Mouse (Mus musculus) heart, embryonic 13.5 days (tissue): ENCODE results near the gene Cables2. TPM values are rescaled to one million over a fixed set of nuclear protein-coding genes. Genes with fewer than 3 reads are reported as not detected.

Experiments
- ATAC-seq: fragments of 200-750 bp; cut with Nextera tagmentation; 2 replicates; pipeline ENCODE4 v1.8.0; 2017; ENCODE audit warnings: moderate TSS enrichment; ENCODE audit not compliant: insufficient number of reproducible peaks, low FRiP score, low TSS enrichment; ENCODE audit errors: extremely low read depth
- H3K27ac ChIP-seq: fragments of 300-500 bp; sonication (generic); replicated peaks from 2 replicates; pipeline ENCODE4 v1.5.1; 2015; ENCODE audit warnings: moderate library complexity, mild to moderate bottlenecking, inconsistent platforms
- H3K27me3 ChIP-seq: fragments of 300-500 bp; sonication (generic); replicated peaks from 2 replicates; pipeline ENCODE4 v1.6.1; 2015; ENCODE audit warnings: mild to moderate bottlenecking, inconsistent platforms
- H3K36me3 ChIP-seq: fragments of 300-500 bp; sonication (generic); 2 replicates; pipeline ENCODE4 v1.6.1; 2015; ENCODE audit warnings: mild to moderate bottlenecking, inconsistent platforms
- H3K4me1 ChIP-seq: fragments of 300-500 bp; sonication (generic); 2 replicates; pipeline ENCODE4 v1.6.1; 2015; ENCODE audit warnings: inconsistent platforms
- H3K4me2 ChIP-seq: fragments of 300-500 bp; sonication (generic); 2 replicates; pipeline ENCODE4 v1.6.1; 2015; ENCODE audit warnings: inconsistent platforms, mild to moderate bottlenecking, moderate library complexity
- H3K4me3 ChIP-seq: fragments of 300-500 bp; sonication (generic); 2 replicates; pipeline ENCODE4 v1.5.1; 2015; ENCODE audit warnings: moderate library complexity, mild to moderate bottlenecking, inconsistent platforms
- H3K9ac ChIP-seq: fragments of 300-500 bp; sonication (generic); 2 replicates; pipeline ENCODE4 v1.6.1; 2015; ENCODE audit warnings: inconsistent platforms, mild to moderate bottlenecking, moderate library complexity
- H3K9me3 ChIP-seq: fragments of 300-500 bp; sonication (generic); 2 replicates; pipeline ENCODE4 v1.6.1; 2016; ENCODE audit warnings: inconsistent platforms
- WGBS: fragments of 180-500 bp; shearing (Covaris S2); methylation state at CpG from one replicate; pipeline ENCODE4 v1.1.7; 2015; ENCODE audit warnings: mixed read lengths; 5-methylcytosine and 5-hydroxymethylcytosine counted together
- polyA plus RNA-seq: library from polyadenylated mRNA; unstranded; fragments of >200 nt; fragmentation: Nextera tagmentation; extraction: Ambion mirVana; gene quantifications from 2 replicates; pipeline ENCODE4 v1.2.1, GENCODE M21; 2015

The Cables2 gene
- 9.0 and 9.3 TPM in 2 replicates for polyA plus RNA-seq

GRCm38 (mm10) chr2:180273394-180274244, at the start of gene Cables2:
Gene Cables2 (minus strand): TSS chr2:180273496.
- ATAC-seq: peak; percentile 86
- no peaks in the 10 kb centered on the region for H3K9me3 ChIP-seq
- H3K9ac ChIP-seq: peak within 1 kb of the TSS; percentile 98
- peaks cover 24% of the 10 kb centered on the region for H3K36me3 ChIP-seq
- peak within 1 kb of the TSS; percentile 91 for H3K4me3 ChIP-seq
- H3K4me1 ChIP-seq: peaks cover 63% of the 10 kb centered on the region
- H3K27ac ChIP-seq: peak within 1 kb of the TSS; percentile 63
- H3K27me3 ChIP-seq: no peaks in the 10 kb centered on the region
- 6% methylated on average over 68 of the region's 68 CpGs for WGBS
- H3K4me2 ChIP-seq: peak within 1 kb of the TSS; percentile 97

- 6% methylated on average over 14 of the region's 14 CpGs for WGBS
- peaks cover 66% of the 10 kb centered on the region for H3K4me1 ChIP-seq
- no peaks in the 10 kb centered on the region for H3K9me3 ChIP-seq
- H3K4me2 ChIP-seq: peak overlapping the region; percentile 47
- H3K27ac ChIP-seq: peak overlapping the region; percentile 86
- H3K27me3 ChIP-seq: no peaks in the 10 kb centered on the region
- H3K4me3 ChIP-seq: no peak overlapping the region
- H3K36me3 ChIP-seq: peaks cover 39% of the 10 kb centered on the region
- peak; percentile 50 for ATAC-seq
- peak overlapping the region; percentile 33; the same call in 1 of the 2 replicates for H3K9ac ChIP-seq
Observed at GRCm38 (mm10) chr2:180322674-180323355, 49.5 kb upstream of the Cables2 start.

- H3K27me3 ChIP-seq: no peaks in the 10 kb centered on the region
- 69% methylated on average over 4 of the region's 4 CpGs for WGBS
- peaks cover 13% of the 10 kb centered on the region for H3K36me3 ChIP-seq
- H3K4me1 ChIP-seq: peaks cover 67% of the 10 kb centered on the region
- no peak overlapping the region for H3K9ac ChIP-seq
- H3K4me2 ChIP-seq: no peak overlapping the region
- no peak overlapping the region for H3K27ac ChIP-seq
- H3K9me3 ChIP-seq: no peaks in the 10 kb centered on the region
- ATAC-seq: no peak
- no peak overlapping the region for H3K4me3 ChIP-seq
Observed at GRCm38 (mm10) chr2:180320216-180320615, 46.9 kb upstream of the Cables2 start.

GRCm38 (mm10) chr2:180317591-180317990, 44.3 kb upstream of the Cables2 start:
- no peak overlapping the region for H3K4me3 ChIP-seq
- peak overlapping the region; percentile 61 for H3K27ac ChIP-seq
- no peak for ATAC-seq
- H3K27me3 ChIP-seq: no peaks in the 10 kb centered on the region
- peak overlapping the region; percentile 58 for H3K9ac ChIP-seq
- peaks cover 46% of the 10 kb centered on the region for H3K4me1 ChIP-seq
- no peaks in the 10 kb centered on the region for H3K9me3 ChIP-seq
- WGBS: 34% methylated on average over 7 of the region's 7 CpGs
- peak overlapping the region; percentile 20; the same call in 1 of the 2 replicates for H3K4me2 ChIP-seq
- H3K36me3 ChIP-seq: no peaks in the 10 kb centered on the region

GRCm38 (mm10) chr2:180314292-180314691, 41.0 kb upstream of the Cables2 start:
- H3K4me3 ChIP-seq: no peak overlapping the region
- 88% methylated on average over 2 of the region's 2 CpGs for WGBS
- no peaks in the 10 kb centered on the region for H3K9me3 ChIP-seq
- no peak overlapping the region for H3K27ac ChIP-seq
- peaks cover 38% of the 10 kb centered on the region for H3K4me1 ChIP-seq
- no peaks in the 10 kb centered on the region for H3K36me3 ChIP-seq
- ATAC-seq: no peak
- no peak overlapping the region for H3K9ac ChIP-seq
- no peaks in the 10 kb centered on the region for H3K27me3 ChIP-seq
- no peak overlapping the region for H3K4me2 ChIP-seq

- H3K4me2 ChIP-seq: no peak overlapping the region
- no peaks in the 10 kb centered on the region for H3K9me3 ChIP-seq
- no peak overlapping the region for H3K4me3 ChIP-seq
- no peak overlapping the region for H3K9ac ChIP-seq
- peaks cover 18% of the 10 kb centered on the region for H3K4me1 ChIP-seq
- H3K36me3 ChIP-seq: no peaks in the 10 kb centered on the region
- H3K27me3 ChIP-seq: no peaks in the 10 kb centered on the region
- ATAC-seq: no peak
- peak overlapping the region; percentile 55 for H3K27ac ChIP-seq
- WGBS: 34% methylated on average over 4 of the region's 4 CpGs
Observed at GRCm38 (mm10) chr2:180311147-180311546, 37.9 kb upstream of the Cables2 start.

- Histone ChIP-seq H3K4me3 (no peak overlapping the region), H3K27ac (no peak overlapping the region), H3K9ac (no peak overlapping the region), H3K36me3 (no peaks in the 10 kb centered on the region), H3K4me1 (peaks cover 18% of the 10 kb centered on the region), H3K9me3 (no peaks in the 10 kb centered on the region), H3K4me2 (no peak overlapping the region), H3K27me3 (no peaks in the 10 kb centered on the region)
- ATAC-seq: no peak
- WGBS: 35% methylated on average over 2 of the region's 2 CpGs
Observed at GRCm38 (mm10) chr2:180307680-180308079, 34.4 kb upstream of the Cables2 start.

- WGBS: 64% methylated on average over 8 of the region's 8 CpGs
- 0 out of 2 replicates have a peak overlapping the region, but pooled peaks have one; percentile 11 for H3K9ac ChIP-seq
- peaks cover 16% of the 10 kb centered on the region for H3K4me1 ChIP-seq
Observed at GRCm38 (mm10) chr2:180306423-180307168, 33.3 kb upstream of the Cables2 start.

GRCm38 (mm10) chr2:180306009-180306408, 32.7 kb upstream of the Cables2 start:
- no peak overlapping the region for H3K9ac ChIP-seq
- no peak for ATAC-seq
- no peaks in the 10 kb centered on the region for H3K27me3 ChIP-seq
- H3K4me2 ChIP-seq: no peak overlapping the region
- H3K36me3 ChIP-seq: no peaks in the 10 kb centered on the region
- 72% methylated on average over 2 of the region's 2 CpGs for WGBS
- H3K9me3 ChIP-seq: no peaks in the 10 kb centered on the region
- peaks cover 13% of the 10 kb centered on the region for H3K4me1 ChIP-seq
- no peak overlapping the region for H3K27ac ChIP-seq
- no peak overlapping the region for H3K4me3 ChIP-seq

More at GRCm38 (mm10) chr2:180306423-180307168, 33.3 kb upstream of the Cables2 start:
- Histone ChIP-seq H3K27me3 (no peaks in the 10 kb centered on the region), H3K27ac (no peak overlapping the region), H3K4me3 (no peak overlapping the region), H3K9me3 (no peaks in the 10 kb centered on the region), H3K4me2 (no peak overlapping the region), H3K36me3 (no peaks in the 10 kb centered on the region)
- no peak for ATAC-seq

- no peaks in the 10 kb centered on the region for H3K36me3 ChIP-seq
- no peak overlapping the region for H3K9ac ChIP-seq
- no peaks in the 10 kb centered on the region for H3K9me3 ChIP-seq
- H3K27me3 ChIP-seq: no peaks in the 10 kb centered on the region
- H3K4me3 ChIP-seq: no peak overlapping the region
- no peak for ATAC-seq
- peaks cover 13% of the 10 kb centered on the region for H3K4me1 ChIP-seq
- H3K27ac ChIP-seq: no peak overlapping the region
- H3K4me2 ChIP-seq: no peak overlapping the region
- 73% methylated on average over 3 of the region's 3 CpGs for WGBS
Observed at GRCm38 (mm10) chr2:180305490-180305889, 32.2 kb upstream of the Cables2 start.

GRCm38 (mm10) chr2:180304554-180304953, 31.3 kb upstream of the Cables2 start:
- Histone ChIP-seq H3K4me1 (peaks cover 16% of the 10 kb centered on the region), H3K9ac (no peak overlapping the region), H3K27me3 (no peaks in the 10 kb centered on the region), H3K4me2 (no peak overlapping the region), H3K4me3 (no peak overlapping the region), H3K36me3 (no peaks in the 10 kb centered on the region), H3K27ac (no peak overlapping the region), H3K9me3 (no peaks in the 10 kb centered on the region)
- 58% methylated on average over 4 of the region's 4 CpGs for WGBS
- no peak for ATAC-seq
